Mouse (Mus musculus): Measurements from ENCODE around the gene Abca2. TPM values are rescaled to one million over a fixed set of nuclear protein-coding genes. Genes with fewer than 3 reads are reported as not detected.

Abca2 gene
- polyA plus RNA-seq, 1 experiment from 2014 or later = 17.3 TPM

DNA sequence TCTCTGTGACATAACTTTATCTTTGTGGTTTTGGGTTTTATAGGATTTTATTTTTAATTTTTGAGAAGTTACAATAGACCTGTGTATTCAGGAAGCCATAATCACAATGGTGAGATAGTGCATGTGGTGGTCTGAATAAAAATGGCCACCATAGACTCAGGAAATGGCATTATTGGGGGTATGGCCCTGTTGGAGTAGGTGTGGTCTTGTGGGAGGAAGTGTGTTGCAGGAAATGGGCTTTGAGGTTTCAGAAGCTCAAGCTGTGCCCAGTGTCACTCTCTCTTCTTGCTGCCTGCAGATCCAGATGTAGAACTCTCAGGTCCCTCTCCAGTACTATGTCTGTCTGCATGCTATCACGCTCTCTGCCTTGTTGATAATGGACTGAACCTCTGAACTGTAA, 52.0 kb downstream of the Abca2 start:
- Histone ChIP-seq H3K27ac (ENCODE audit: low read length) (no peak overlapping the region), H3K27me3 (ENCODE audit: control insufficient read depth, insufficient read depth, low read depth, low read length) (no peaks in the 10 kb centered on the region), H3K9me3 (replicated peaks; ENCODE audit: control insufficient read depth, low read length, poor library complexity, severe bottlenecking) (no peaks in the 10 kb centered on the region), H3K9ac (ENCODE audit: low read depth, low read length) (no peak overlapping the region), H3K4me2 (ENCODE audit: low read length) (no peak overlapping the region), H3K36me3 (ENCODE audit: control insufficient read depth, insufficient read depth, low read length) (no peaks in the 10 kb centered on the region), H3K4me1 (ENCODE audit: control insufficient read depth, insufficient read depth, low read length) (no peaks in the 10 kb centered on the region), H3K4me3 (ENCODE audit: low read depth, low read length) (no peak overlapping the region)
- 83% methylated on average over 1 of the region's 1 CpGs for whole genome bisulfite sequencing
- no peak for ATAC-seq

DNA sequence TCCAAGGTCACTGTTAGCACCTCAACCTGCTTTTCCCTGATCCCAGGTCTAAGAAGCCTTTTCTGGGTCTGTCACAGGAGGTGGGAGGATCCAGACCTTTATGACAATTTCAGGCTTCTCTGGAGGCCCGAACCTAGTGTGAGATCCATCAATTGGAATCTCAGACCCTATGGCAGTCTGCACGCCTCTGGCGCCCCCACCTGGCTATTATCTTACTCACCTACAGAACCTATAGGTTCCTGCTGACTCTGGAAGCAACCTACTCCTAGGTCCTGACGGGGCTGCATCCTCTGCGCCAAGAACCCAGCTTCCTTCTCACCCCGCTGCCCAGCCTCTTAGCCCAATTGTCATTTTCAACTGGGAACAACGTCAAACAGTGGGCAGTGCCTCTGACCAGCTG, 54.5 kb downstream of the Abca2 start:
- Histone ChIP-seq H3K4me1 (ENCODE audit: control insufficient read depth, insufficient read depth, low read length) (no peaks in the 10 kb centered on the region), H3K36me3 (ENCODE audit: control insufficient read depth, insufficient read depth, low read length) (no peaks in the 10 kb centered on the region), H3K4me3 (ENCODE audit: low read depth, low read length) (no peak overlapping the region), H3K9ac (ENCODE audit: low read depth, low read length) (no peak overlapping the region), H3K27me3 (ENCODE audit: control insufficient read depth, insufficient read depth, low read depth, low read length) (no peaks in the 10 kb centered on the region), H3K9me3 (replicated peaks; ENCODE audit: control insufficient read depth, low read length, poor library complexity, severe bottlenecking) (no peaks in the 10 kb centered on the region), H3K27ac (ENCODE audit: low read length) (no peak overlapping the region), H3K4me2 (ENCODE audit: low read length) (no peak overlapping the region)
- ATAC-seq = no peak
- 24% methylated on average over 7 of the region's 7 CpGs for WGBS

DNA sequence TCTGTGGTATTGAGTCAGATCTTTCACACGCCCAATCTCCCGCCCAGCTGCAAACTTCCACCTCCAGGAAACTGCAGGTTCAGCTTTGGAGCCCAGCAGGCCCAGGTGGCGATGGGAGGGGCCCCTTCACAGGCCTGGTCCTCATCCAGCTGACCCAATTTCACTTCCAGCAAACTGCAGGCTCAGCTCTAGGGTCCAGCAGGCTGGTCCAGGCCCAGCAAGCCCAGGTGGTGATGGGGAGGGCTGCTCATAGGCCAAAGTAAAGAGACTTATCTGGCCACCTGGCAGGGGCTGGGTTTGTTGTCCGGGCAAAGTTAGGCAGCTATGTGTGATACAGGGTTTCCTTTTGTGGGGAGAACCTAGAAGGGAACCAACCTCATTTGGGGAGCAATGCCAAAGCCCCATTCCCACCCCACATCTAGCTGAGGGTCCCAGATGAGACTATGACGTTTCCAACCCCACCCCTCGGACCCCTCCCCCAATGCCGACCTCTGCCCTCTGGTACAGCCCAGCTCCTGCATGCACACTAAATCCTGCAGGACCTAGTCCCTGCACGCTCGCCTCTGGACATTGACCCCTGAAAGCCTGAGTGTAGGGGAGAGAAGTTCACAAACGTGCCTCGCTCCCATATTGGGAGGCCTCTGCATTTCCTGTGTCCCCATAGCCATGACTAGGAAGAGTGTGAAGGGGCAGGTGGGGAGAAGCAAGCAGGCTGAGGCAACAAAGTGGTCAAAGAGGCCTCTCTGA, 56.6 kb downstream of the Abca2 start:
- H3K27ac ChIP-seq (ENCODE audit: low read length) = no peak overlapping the region
- WGBS = 66% methylated on average over 11 of the region's 11 CpGs
- ATAC-seq = no peak
- no peaks in the 10 kb centered on the region for H3K9me3 ChIP-seq (replicated peaks; ENCODE audit: control insufficient read depth, low read length, poor library complexity, severe bottlenecking)
- no peak overlapping the region for H3K4me2 ChIP-seq (ENCODE audit: low read length)
- no peaks in the 10 kb centered on the region for H3K4me1 ChIP-seq (ENCODE audit: control insufficient read depth, insufficient read depth, low read length)
- H3K27me3 ChIP-seq (ENCODE audit: control insufficient read depth, insufficient read depth, low read depth, low read length) = no peaks in the 10 kb centered on the region
- H3K4me3 ChIP-seq (ENCODE audit: low read depth, low read length) = no peak overlapping the region
- H3K36me3 ChIP-seq (ENCODE audit: control insufficient read depth, insufficient read depth, low read length) = no peaks in the 10 kb centered on the region
- H3K9ac ChIP-seq (ENCODE audit: low read depth, low read length) = no peak overlapping the region

DNA sequence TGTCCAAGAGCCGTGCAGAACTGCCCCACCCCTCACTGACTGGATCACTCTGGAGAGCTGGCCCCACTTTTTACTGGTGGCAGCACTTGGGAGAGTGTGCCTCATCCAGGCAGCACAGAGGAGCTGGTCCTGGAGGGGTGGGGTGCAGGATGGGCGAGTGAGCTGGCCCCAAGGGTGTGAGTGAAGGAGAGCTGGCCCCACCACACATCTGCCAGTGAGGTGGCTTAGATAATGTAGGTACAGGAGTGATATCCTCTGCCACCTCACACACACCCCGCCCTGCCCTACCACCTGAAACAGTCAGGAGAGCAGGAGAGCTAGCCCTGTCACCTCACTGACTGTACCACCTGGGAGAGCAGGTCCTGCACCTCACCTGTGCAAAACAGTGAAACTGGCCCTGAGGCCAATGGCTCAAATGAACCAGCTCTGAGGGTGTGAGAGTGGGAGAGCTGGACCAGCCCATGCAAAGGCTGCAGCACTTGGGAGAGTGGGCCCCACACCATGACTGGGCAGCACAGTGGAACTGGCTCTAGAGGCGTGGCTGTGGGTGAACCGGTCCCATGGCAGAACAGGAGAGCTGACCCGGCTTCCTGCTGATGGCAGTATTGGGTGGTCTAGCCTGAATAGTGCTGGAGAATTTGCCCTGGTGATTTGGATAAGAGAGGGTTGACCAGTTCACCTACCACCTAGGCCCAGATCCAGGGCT, 59.6 kb downstream of the Abca2 start:
- H3K9me3 ChIP-seq (replicated peaks; ENCODE audit: control insufficient read depth, low read length, poor library complexity, severe bottlenecking) = no peaks in the 10 kb centered on the region
- H3K4me2 ChIP-seq (ENCODE audit: low read length) = no peak overlapping the region
- H3K27ac ChIP-seq (ENCODE audit: low read length) = no peak overlapping the region
- H3K4me1 ChIP-seq (ENCODE audit: control insufficient read depth, insufficient read depth, low read length) = no peaks in the 10 kb centered on the region
- ATAC-seq = no peak
- no peak overlapping the region for H3K9ac ChIP-seq (ENCODE audit: low read depth, low read length)
- no peak overlapping the region for H3K4me3 ChIP-seq (ENCODE audit: low read depth, low read length)
- no peaks in the 10 kb centered on the region for H3K27me3 ChIP-seq (ENCODE audit: control insufficient read depth, insufficient read depth, low read depth, low read length)
- 70% methylated on average over 6 of the region's 6 CpGs for WGBS
- H3K36me3 ChIP-seq (ENCODE audit: control insufficient read depth, insufficient read depth, low read length) = no peaks in the 10 kb centered on the region

DNA sequence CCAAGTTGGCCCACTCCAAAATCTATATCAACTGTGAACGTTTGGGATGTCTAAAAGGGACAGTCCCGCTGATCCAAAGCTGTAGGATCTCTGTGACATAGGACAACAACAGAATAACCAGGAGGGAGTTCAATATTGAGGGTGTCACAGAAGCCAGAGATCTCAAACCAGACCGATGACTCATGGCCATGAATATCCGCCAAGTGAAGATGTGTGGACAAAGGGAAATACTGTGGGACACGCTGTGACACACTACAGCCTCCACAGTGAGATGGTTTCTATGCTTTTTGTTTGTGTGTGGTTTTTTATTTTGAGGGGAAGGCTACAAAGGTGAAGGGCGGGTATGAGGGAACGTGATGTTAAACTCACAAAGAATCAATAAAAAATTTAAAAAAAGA, 60.2 kb downstream of the Abca2 start:
- Histone ChIP-seq H3K4me2 (ENCODE audit: low read length) (no peak overlapping the region), H3K4me1 (ENCODE audit: control insufficient read depth, insufficient read depth, low read length) (no peaks in the 10 kb centered on the region), H3K27ac (ENCODE audit: low read length) (no peak overlapping the region), H3K36me3 (ENCODE audit: control insufficient read depth, insufficient read depth, low read length) (no peaks in the 10 kb centered on the region), H3K9me3 (replicated peaks; ENCODE audit: control insufficient read depth, low read length, poor library complexity, severe bottlenecking) (no peaks in the 10 kb centered on the region), H3K4me3 (ENCODE audit: low read depth, low read length) (no peak overlapping the region), H3K27me3 (ENCODE audit: control insufficient read depth, insufficient read depth, low read depth, low read length) (no peaks in the 10 kb centered on the region), H3K9ac (ENCODE audit: low read depth, low read length) (no peak overlapping the region)
- ATAC-seq = no peak
- 78% methylated on average over 7 of the region's 7 CpGs for WGBS

DNA sequence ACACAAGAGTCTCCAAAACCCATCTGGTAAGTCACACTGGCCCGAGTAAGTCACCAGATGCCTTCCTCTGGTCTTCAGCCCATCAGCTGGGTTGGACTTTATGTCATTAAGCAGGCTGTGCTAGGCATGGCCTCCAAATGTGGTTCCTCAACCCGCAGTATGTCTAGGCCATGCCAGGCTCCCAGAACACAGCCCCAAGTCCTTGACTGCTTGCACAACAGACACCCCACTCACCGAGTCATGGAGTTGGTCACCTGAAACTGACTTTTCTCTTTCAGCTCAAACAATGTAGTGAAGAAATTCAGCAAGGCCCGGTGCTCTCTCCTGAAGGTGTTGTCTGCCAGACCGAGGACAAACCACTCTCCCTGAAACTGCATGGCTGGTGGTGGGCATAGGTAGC, 64.5 kb downstream of the Abca2 start:
- Histone ChIP-seq H3K27ac (ENCODE audit: low read length) (no peak overlapping the region), H3K4me2 (ENCODE audit: low read length) (no peak overlapping the region), H3K4me3 (ENCODE audit: low read depth, low read length) (no peak overlapping the region), H3K36me3 (ENCODE audit: control insufficient read depth, insufficient read depth, low read length) (no peaks in the 10 kb centered on the region), H3K9me3 (replicated peaks; ENCODE audit: control insufficient read depth, low read length, poor library complexity, severe bottlenecking) (no peaks in the 10 kb centered on the region), H3K9ac (ENCODE audit: low read depth, low read length) (no peak overlapping the region), H3K27me3 (ENCODE audit: control insufficient read depth, insufficient read depth, low read depth, low read length) (no peaks in the 10 kb centered on the region), H3K4me1 (ENCODE audit: control insufficient read depth, insufficient read depth, low read length) (no peaks in the 10 kb centered on the region)
- ATAC-seq = no peak
- WGBS = 87% methylated on average over 5 of the region's 5 CpGs

DNA sequence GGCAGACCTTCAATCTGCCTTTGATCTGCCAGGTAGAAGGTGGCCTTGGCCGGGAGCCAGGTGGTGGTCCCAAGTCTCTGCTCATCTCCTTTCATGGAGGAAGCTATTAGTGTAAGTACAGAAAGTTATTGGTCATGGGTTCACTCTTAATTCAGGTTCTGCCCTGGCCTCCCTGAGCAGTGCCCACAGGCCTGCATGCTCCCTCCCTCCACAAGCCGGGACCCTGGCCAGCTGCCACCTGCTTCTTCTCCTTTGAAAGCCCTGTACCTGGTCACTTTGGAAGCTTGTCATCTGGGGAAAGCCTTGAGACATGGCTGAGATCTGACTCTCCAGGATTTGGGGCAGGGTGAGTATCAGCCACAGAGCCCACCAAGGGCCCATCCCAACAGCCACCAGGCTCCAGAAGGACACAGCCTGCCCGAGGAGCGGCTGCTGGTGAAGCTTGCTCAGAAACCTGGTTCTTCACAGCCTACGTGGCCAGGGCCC, 65.0 kb downstream of the Abca2 start, which contains the start of gene Lcn12:
Gene Lcn12, minus strand, starts transcription at position 436 of the 486 bp plus-strand sequence.
- WGBS = 92% methylated on average over 5 of the region's 5 CpGs
- no peaks in the 10 kb centered on the region for H3K36me3 ChIP-seq (ENCODE audit: control insufficient read depth, insufficient read depth, low read length)

DNA sequence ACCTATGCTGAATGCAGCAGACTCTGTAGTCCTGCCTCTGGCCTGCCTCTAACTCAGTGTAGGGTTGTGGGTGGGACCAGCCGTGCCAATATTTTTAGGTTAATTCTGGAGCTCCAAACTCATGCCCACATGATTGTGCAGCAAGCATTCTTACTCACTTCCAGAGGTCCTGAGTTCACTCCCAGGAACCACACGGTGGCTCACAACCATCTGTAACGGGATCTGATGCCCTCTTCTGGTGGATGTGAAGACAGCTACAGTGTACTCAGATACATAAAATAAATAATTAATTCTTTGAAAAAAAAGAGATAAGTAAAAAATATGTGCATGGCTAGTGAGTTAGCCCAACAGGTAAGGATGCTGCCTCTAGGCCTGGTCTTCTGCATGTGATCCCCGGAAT, 68.0 kb downstream of the Abca2 start:
- WGBS = 47% methylated on average over 4 of the region's 4 CpGs
- peaks cover 1% of the 10 kb centered on the region for H3K4me1 ChIP-seq (ENCODE audit: control insufficient read depth, insufficient read depth, low read length)
- H3K9ac ChIP-seq (ENCODE audit: low read depth, low read length) = no peak overlapping the region
- no peaks in the 10 kb centered on the region for H3K9me3 ChIP-seq (replicated peaks; ENCODE audit: control insufficient read depth, low read length, poor library complexity, severe bottlenecking)
- no peaks in the 10 kb centered on the region for H3K27me3 ChIP-seq (ENCODE audit: control insufficient read depth, insufficient read depth, low read depth, low read length)
- ATAC-seq = no peak
- H3K4me2 ChIP-seq (ENCODE audit: low read length) = no peak overlapping the region
- no peak overlapping the region for H3K4me3 ChIP-seq (ENCODE audit: low read depth, low read length)
- no peaks in the 10 kb centered on the region for H3K36me3 ChIP-seq (ENCODE audit: control insufficient read depth, insufficient read depth, low read length)
- no peak overlapping the region for H3K27ac ChIP-seq (ENCODE audit: low read length)

More for the DNA sequence above, 65.0 kb downstream of the Abca2 start, which contains the start of gene Lcn12:
- no peak for ATAC-seq
- Histone ChIP-seq H3K27ac (ENCODE audit: low read length) (no peak within 1 kb of the TSS), H3K4me1 (ENCODE audit: control insufficient read depth, insufficient read depth, low read length) (no peaks in the 10 kb centered on the region), H3K27me3 (ENCODE audit: control insufficient read depth, insufficient read depth, low read depth, low read length) (no peaks in the 10 kb centered on the region), H3K4me3 (ENCODE audit: low read depth, low read length) (no peak within 1 kb of the TSS), H3K4me2 (ENCODE audit: low read length) (no peak within 1 kb of the TSS), H3K9me3 (replicated peaks; ENCODE audit: control insufficient read depth, low read length, poor library complexity, severe bottlenecking) (no peaks in the 10 kb centered on the region), H3K9ac (ENCODE audit: low read depth, low read length) (no peak within 1 kb of the TSS)

Data from midbrain, embryonic 16.5 days (tissue).